Mouse (Mus musculus) MEL (cell line): ENCODE measurements around the gene Mogat2. TPM values are rescaled to one million over a fixed set of nuclear protein-coding genes. Genes with fewer than 3 reads are reported as not detected.

Experiments used
- DNase-seq: peaks from one replicate; pipeline ENCODE4 v3.0.0; 2011; ENCODE audit warnings: low read depth, low spot score
- H3K27ac ChIP-seq: 2 replicates; pipeline ENCODE4 v1.5.1; 2012; ENCODE audit warnings: low read depth, mild to moderate bottlenecking, control low read depth, low read length, moderate library complexity; ENCODE audit not compliant: control insufficient read depth
- H3K27me3 ChIP-seq, 2 experiments: fragments of 150-350 bp in 1 of 2; sonication (generic) in 1 of 2; 2 replicates each; pipeline ENCODE4 v1.6.1; 2012; ENCODE audit warnings: low read length in 2 of 2, mild to moderate bottlenecking in 2 of 2, improper control_type of control experiment in 1 of 2, moderate library complexity in 1 of 2; ENCODE audit not compliant: insufficient read depth in 2 of 2, control insufficient read depth in 1 of 2
- H3K36me3 ChIP-seq, 2 experiments: 2 replicates each; pipeline ENCODE4 v1.6.1; 2012 to 2014; ENCODE audit warnings: low read length in 2 of 2, improper control_type of control experiment in 1 of 2, inconsistent platforms in 1 of 2, mild to moderate bottlenecking in 1 of 2; ENCODE audit not compliant: insufficient read depth in 2 of 2, control insufficient read depth in 1 of 2
- H3K4me1 ChIP-seq, 2 experiments: fragments of 150-350 bp in 1 of 2; sonication (generic) in 1 of 2; 2 replicates each; pipeline ENCODE4 v1.6.1; 2012; ENCODE audit warnings: low read length in 2 of 2, improper control_type of control experiment in 1 of 2, mild to moderate bottlenecking in 1 of 2; ENCODE audit not compliant: insufficient read depth in 2 of 2, control insufficient read depth in 1 of 2
- H3K4me3 ChIP-seq, 2 experiments: fragments of 150-350 bp in 1 of 2; sonication (generic) in 1 of 2; 2 replicates each; pipeline ENCODE4 v1.5.1; 2012; ENCODE audit warnings: low read depth in 2 of 2, low read length in 2 of 2, mild to moderate bottlenecking in 2 of 2, moderate library complexity in 2 of 2, control low read depth in 1 of 2, improper control_type of control experiment in 1 of 2; ENCODE audit not compliant: control insufficient read depth in 1 of 2, insufficient read depth in 1 of 2
- H3K79me2 ChIP-seq: 2 replicates; pipeline ENCODE4 v1.6.1; 2012; ENCODE audit warnings: mild to moderate bottlenecking, low read length, moderate library complexity; ENCODE audit not compliant: control insufficient read depth, poor library complexity, insufficient read depth
- H3K9ac ChIP-seq: 2 replicates; pipeline ENCODE4 v1.6.1; 2012; ENCODE audit warnings: low read depth, mild to moderate bottlenecking, control low read depth, low read length, moderate library complexity; ENCODE audit not compliant: control insufficient read depth, poor library complexity, severe bottlenecking
- H3K9me3 ChIP-seq: fragments of 150-350 bp; sonication (generic); replicated peaks from 2 replicates; pipeline ENCODE4 v1.6.1; 2012; ENCODE audit warnings: mild to moderate bottlenecking, low read length, improper control_type of control experiment, moderate library complexity; ENCODE audit not compliant: insufficient read depth
- BHLHE40 ChIP-seq: IDR thresholded peaks from 2 replicates; pipeline ENCODE4 v1.6.1; 2012; ENCODE audit warnings: low read depth, mild to moderate bottlenecking, inconsistent platforms, low read length, improper control_type of control experiment, borderline replicate concordance
- CTCF ChIP-seq, 3 experiments: IDR thresholded peaks in 2 of 3; conservative IDR thresholded peaks in 1 of 3; 2 replicates each; pipeline ENCODE4 v1.5.1; 2011 to 2012; ENCODE audit warnings: low read length in 3 of 3, low read depth in 2 of 3, mild to moderate bottlenecking in 2 of 3, improper control_type of control experiment in 1 of 3, inconsistent platforms in 1 of 3, mixed read lengths in 1 of 3, moderate library complexity in 1 of 3; ENCODE audit not compliant: control insufficient read depth in 1 of 3, insufficient read depth in 1 of 3, poor library complexity in 1 of 3, severe bottlenecking in 1 of 3
- ELF1 ChIP-seq: IDR thresholded peaks from 2 replicates; pipeline ENCODE4 v1.6.1; 2014; ENCODE audit warnings: low read depth, mild to moderate bottlenecking, inconsistent platforms, low read length, improper control_type of control experiment, moderate library complexity
- EP300 ChIP-seq, 2 experiments: IDR thresholded peaks; 2 replicates each; pipeline ENCODE4 v1.6.1; 2011; ENCODE audit warnings: improper control_type of control experiment in 2 of 2, low read length in 2 of 2, low read depth in 1 of 2, mild to moderate bottlenecking in 1 of 2
- ETS1 ChIP-seq: IDR thresholded peaks from 2 replicates; pipeline ENCODE4 v1.6.1; 2012; ENCODE audit warnings: low read depth, mild to moderate bottlenecking, inconsistent platforms, low read length, improper control_type of control experiment, moderate library complexity
- GABPA ChIP-seq: IDR thresholded peaks from 2 replicates; pipeline ENCODE4 v1.6.1; 2012; ENCODE audit warnings: low read depth, mild to moderate bottlenecking, inconsistent platforms, low read length, improper control_type of control experiment, moderate library complexity
- GATA1 ChIP-seq: IDR thresholded peaks from 2 replicates; pipeline ENCODE4 v1.6.1; 2011; ENCODE audit warnings: low read depth, low read length, improper control_type of control experiment
- JUND ChIP-seq: IDR thresholded peaks from 2 replicates; pipeline ENCODE4 v1.6.1; 2011; ENCODE audit warnings: low read depth, mild to moderate bottlenecking, improper control_type of control experiment, low read length
- KAT2A ChIP-seq: conservative IDR thresholded peaks from 2 replicates; pipeline ENCODE4 v1.6.1; 2012; ENCODE audit warnings: low read depth, low read length, improper control_type of control experiment, inconsistent platforms
- MAFK ChIP-seq: IDR thresholded peaks from 2 replicates; pipeline ENCODE4 v1.6.1; 2011; ENCODE audit warnings: low read depth, mild to moderate bottlenecking, low read length, improper control_type of control experiment, borderline replicate concordance
- MEF2A ChIP-seq: IDR thresholded peaks from 2 replicates; pipeline ENCODE4 v1.6.1; 2014; ENCODE audit warnings: low read depth, mild to moderate bottlenecking, inconsistent platforms, low read length, improper control_type of control experiment; ENCODE audit not compliant: poor library complexity, insufficient replicate concordance, severe bottlenecking; ENCODE audit errors: extremely low read depth
- MYB ChIP-seq: IDR thresholded peaks from 2 replicates; pipeline ENCODE4 v1.6.1; 2011; ENCODE audit warnings: mild to moderate bottlenecking, low read depth, low read length, improper control_type of control experiment
- MYC ChIP-seq: IDR thresholded peaks from 2 replicates; pipeline ENCODE4 v1.6.1; 2011; ENCODE audit warnings: low read depth, mild to moderate bottlenecking, low read length, improper control_type of control experiment, moderate library complexity
- NELFE ChIP-seq: IDR thresholded peaks from 2 replicates; pipeline ENCODE4 v1.6.1; 2011; ENCODE audit warnings: low read depth, low read length, improper control_type of control experiment
- RAD21 ChIP-seq: IDR thresholded peaks from 2 replicates; pipeline ENCODE4 v1.6.1; 2011; ENCODE audit warnings: mild to moderate bottlenecking, low read depth, low read length, improper control_type of control experiment
- RCOR1 ChIP-seq: IDR thresholded peaks from 2 replicates; pipeline ENCODE4 v1.6.1; 2012; ENCODE audit warnings: low read depth, mild to moderate bottlenecking, inconsistent platforms, low read length, improper control_type of control experiment
- TBP ChIP-seq: IDR thresholded peaks from 2 replicates; pipeline ENCODE4 v1.8.0; 2011; ENCODE audit warnings: low read depth, low read length, improper control_type of control experiment
- TCF12 ChIP-seq: IDR thresholded peaks from 2 replicates; pipeline ENCODE4 v1.6.1; 2014; ENCODE audit warnings: low read depth, mild to moderate bottlenecking, inconsistent platforms, low read length, improper control_type of control experiment, moderate library complexity
- UBTF ChIP-seq: IDR thresholded peaks from 2 replicates; pipeline ENCODE4 v1.6.1; 2012; ENCODE audit warnings: low read depth, mild to moderate bottlenecking, inconsistent platforms, low read length, improper control_type of control experiment, moderate library complexity, borderline replicate concordance; ENCODE audit not compliant: insufficient read depth
- USF1 ChIP-seq: IDR thresholded peaks from 2 replicates; pipeline ENCODE4 v1.6.1; 2014; ENCODE audit warnings: low read depth, mild to moderate bottlenecking, inconsistent platforms, low read length, improper control_type of control experiment, moderate library complexity
- ZC3H11A ChIP-seq: IDR thresholded peaks from 2 replicates; pipeline ENCODE4 v1.6.1; 2012; ENCODE audit warnings: low read depth, mild to moderate bottlenecking, inconsistent platforms, low read length, improper control_type of control experiment
- ZMIZ1 ChIP-seq: IDR thresholded peaks from 2 replicates; pipeline ENCODE4 v1.6.1; 2012; ENCODE audit warnings: low read depth, mild to moderate bottlenecking, inconsistent platforms, low read length, improper control_type of control experiment, moderate library complexity
- polyA plus RNA-seq, 2 experiments: library from polyadenylated mRNA; stranded (reverse) in 1 of 2; unstranded in 1 of 2; fragments of >175 nt in 1 of 2; fragments of >200 nt in 1 of 2; gene quantifications; 2 replicates each; pipeline versions ENCODE4 v1.2.1 to v1.2.4; 2012; ENCODE audit warnings: low replicate concordance in 2 of 2, low read depth in 1 of 2; ENCODE audit not compliant: insufficient read length in 2 of 2, insufficient read depth in 1 of 2, missing spikeins in 1 of 2
- total RNA-seq: library from RNA; depleted of rRNA; stranded (reverse); fragments of 300-350 nt; gene quantifications from 2 replicates; pipeline ENCODE4 v1.2.3, GENCODE M21; 2012; rRNA removed

Gene Mogat2
- not detected in 2 replicates for total RNA-seq
- polyA plus RNA-seq: under 1 TPM in 1 of 2 experiments, not detected in 1; 0.13 TPM

DNA sequence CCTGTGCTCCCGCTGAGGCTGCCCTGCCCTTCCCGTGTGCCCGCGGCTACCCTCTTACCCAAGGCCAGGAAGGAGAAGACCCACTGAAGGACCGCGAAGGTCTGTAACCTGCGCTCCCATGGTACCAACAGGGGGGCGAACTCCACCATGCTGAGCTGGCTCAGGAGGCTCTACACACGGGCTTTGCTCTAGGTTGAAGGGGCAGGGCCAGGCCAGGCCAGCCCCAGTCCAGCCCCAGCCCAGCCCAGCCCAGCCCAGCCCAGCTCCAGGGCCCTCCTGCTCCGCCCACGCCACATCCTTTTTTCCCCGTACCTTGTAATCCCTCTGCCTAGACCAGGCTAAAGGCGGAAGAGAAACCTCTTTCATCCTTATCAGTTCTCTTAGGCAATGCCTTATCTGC, at the start of gene Mogat2:
Mogat2 (minus strand) TSS at position 203 of the 400 bp plus-strand sequence.
- TF ChIP-seq ELF1: peak; percentile 27; the same call in 1 of the 2 replicates
- TF ChIP-seq RCOR1: 0 out of 2 replicates have a peak, but pooled peaks have one; percentile 34
- no peak for TF ChIP-seq TBP
- TF ChIP-seq NELFE: no peak
- TF ChIP-seq ZMIZ1: no peak
- TF ChIP-seq ZC3H11A: no peak
- no peak for TF ChIP-seq JUND
- TF ChIP-seq RAD21: no peak
- TF ChIP-seq ETS1: no peak
- peak; percentile 50; the same call in 1 of the 2 replicates for TF ChIP-seq GATA1
- TF ChIP-seq KAT2A: no peak
- no peak for TF ChIP-seq UBTF
- no peak for TF ChIP-seq USF1
- no peak for TF ChIP-seq MYB
- peak in 1 of 2 experiments; percentile 26; a peak in 1 of 4 replicates for TF ChIP-seq EP300 (IDR thresholded peaks at IDR 0.05; ENCODE audit: low read depth in 1 of 2, low read length in 2 of 2)
- no peak for TF ChIP-seq CTCF (IDR thresholded peaks at IDR 0.05 in 2 of 3, conservative IDR thresholded peaks at IDR 0.05 in 1 of 3; ENCODE audit: control insufficient read depth in 1 of 3, insufficient read depth in 1 of 3, low read depth in 2 of 3, low read length in 3 of 3, poor library complexity in 1 of 3, severe bottlenecking in 1 of 3)
- DNase-seq: peak; percentile 42

GRCm38 (mm10) chr7:99287287-99287686, 48.9 kb upstream of the Mogat2 start:
- peaks cover 5 to 19% of the 10 kb centered on the region in 2 experiments; a peak in 3 of 4 replicates for H3K27me3 ChIP-seq

More for the DNA sequence above, at the start of gene Mogat2:
- peaks cover 0 to 13% of the 10 kb centered on the region in 2 experiments; a peak in 2 of 4 replicates for H3K4me1 ChIP-seq
- H3K9me3 ChIP-seq: no peaks in the 10 kb centered on the region
- no peak within 1 kb of the TSS; the same call in 1 of the 2 replicates for H3K9ac ChIP-seq
- H3K27me3 ChIP-seq: no peaks in the 10 kb centered on the region
- H3K4me3 ChIP-seq: no peak within 1 kb of the TSS
- no peaks in the 10 kb centered on the region for H3K79me2 ChIP-seq
- no peak within 1 kb of the TSS for H3K27ac ChIP-seq
- H3K36me3 ChIP-seq: peaks cover 0 to 4% of the 10 kb centered on the region in 2 experiments; a peak in 1 of 4 replicates

More at GRCm38 (mm10) chr7:99287287-99287686, 48.9 kb upstream of the Mogat2 start:
- DNase-seq: no peak
- H3K27ac ChIP-seq: no peak overlapping the region
- no peak overlapping the region for H3K4me3 ChIP-seq
- H3K9me3 ChIP-seq: no peaks in the 10 kb centered on the region
- no peaks in the 10 kb centered on the region for H3K4me1 ChIP-seq
- no peak overlapping the region for H3K9ac ChIP-seq
- no peaks in the 10 kb centered on the region for H3K36me3 ChIP-seq
- no peak for TF ChIP-seq ZC3H11A
- no peak for TF ChIP-seq MAFK
- TF ChIP-seq UBTF: no peak
- no peak for TF ChIP-seq MYC
- TF ChIP-seq BHLHE40: no peak
- TF ChIP-seq RCOR1: no peak
- no peak for TF ChIP-seq GATA1
- no peak for TF ChIP-seq GABPA
- TF ChIP-seq MEF2A: no peak
- TF ChIP-seq TCF12: no peak
- TF ChIP-seq, all 39 proteins: peak for 0
- H3K79me2 ChIP-seq: no peaks in the 10 kb centered on the region
